8 mouse cellular contexts compared by ENCODE assay signal in genomic region chrX:112312094-112312493, GRCm38 (mm10). TPM values are rescaled to one million over a fixed set of nuclear protein-coding genes. Genes with fewer than 3 reads are reported as not detected.
DNase-seq lines count a peak whose midpoint lies in the region; ATAC-seq and TF ChIP-seq lines count a peak whose summit lies in the region.

No protein-coding gene starts in this region.

- H3K27ac ChIP-seq in gastrocnemius, adult 2 months: peak overlapping the region; percentile 88
- H3K27ac ChIP-seq in CH12.LX (ENCODE audit: insufficient read depth, low read depth): no peak overlapping the region
- no peak overlapping the region for H3K27ac ChIP-seq in forebrain, embryonic 16.5 days (ENCODE audit: low read length)
- no peak overlapping the region for H3K27ac ChIP-seq in liver, postnatal 0 days (ENCODE audit: low read depth)

- TF ChIP-seq RAD21 in CH12.LX (IDR thresholded peaks at IDR 0.05; ENCODE audit: low read depth, low read length): no peak

- peak overlapping the region; percentile 97; the same call in 1 of the 2 replicates for H3K9ac ChIP-seq in CH12.LX (ENCODE audit: insufficient read depth, low read depth)
- no peak overlapping the region for H3K9ac ChIP-seq in forebrain, embryonic 16.5 days (replicated peaks; ENCODE audit: low read depth, low read length)
- H3K9ac ChIP-seq in liver, postnatal 0 days (replicated peaks): no peak overlapping the region

- peak overlapping the region; percentile 80 for H3K4me3 ChIP-seq in gastrocnemius, adult 2 months
- H3K4me3 ChIP-seq in CH12.LX (replicated peaks in 1 of 3; ENCODE audit: low read depth in 2 of 3, low read length in 2 of 3, poor library complexity in 1 of 3): peak overlapping the region in 2 of 3 experiments; percentile 60 to 70
- peak overlapping the region; percentile 53; the same call in 1 of the 2 replicates for H3K4me3 ChIP-seq in forebrain, embryonic 16.5 days (replicated peaks; ENCODE audit: low read length)
- H3K4me3 ChIP-seq in liver, postnatal 0 days (ENCODE audit: low read depth, low read length): peak overlapping the region; percentile 73

- TF ChIP-seq CTCF in gastrocnemius, adult 2 months (IDR thresholded peaks at IDR 0.05): no peak
- TF ChIP-seq CTCF in CH12.LX (conservative IDR thresholded peaks at IDR 0.05 in 1 of 2, IDR thresholded peaks at IDR 0.05 in 1 of 2; ENCODE audit: low read depth in 2 of 2, low read length in 2 of 2): no peak
- TF ChIP-seq CTCF in liver, postnatal 0 days (IDR thresholded peaks at IDR 0.05; ENCODE audit: low read depth): no peak

- 41% methylated on average over 1 of the region's 1 CpGs for WGBS in forebrain, embryonic 16.5 days
- 52% methylated on average over 1 of the region's 1 CpGs for WGBS in liver, postnatal 0 days (ENCODE audit: insufficient replicate concordance)

- no peaks in the 10 kb centered on the region for H3K79me2 ChIP-seq in CH12.LX (replicated peaks; ENCODE audit: control insufficient read depth, extremely low read depth, insufficient read depth, poor library complexity, severe bottlenecking)

- intact Hi-C loops in gastrocnemius, adult 2 months (cut with DNase I): no loop called here

- in situ Hi-C loops in CH12.LX (cut with MboI; ENCODE audit: low pct_ligation_motif_present, low pct_unique_long_range_greater_than_20kb, low sequenced_read_pairs): no loop called here

- peak overlapping the region; percentile 44; the same call in 1 of the 2 replicates for H3K4me2 ChIP-seq in CH12.LX (ENCODE audit: insufficient read depth, low read depth, poor library complexity, severe bottlenecking)
- H3K4me2 ChIP-seq in forebrain, embryonic 16.5 days (ENCODE audit: low read length): peak overlapping the region; percentile 49
- peak overlapping the region; percentile 59 for H3K4me2 ChIP-seq in liver, postnatal 0 days (ENCODE audit: low read depth, low read length)

- dilution Hi-C loops in CH12.LX (cut with MboI; ENCODE audit: extremely low pct_ligation_motif_present, extremely low pct_unique_long_range_greater_than_20kb, low sequenced_read_pairs): no loop called here

- H3K4me1 ChIP-seq in CH12.LX (ENCODE audit: control insufficient read depth in 1 of 2, insufficient read depth in 2 of 2): peaks cover 0 to 4% of the 10 kb centered on the region in 2 experiments; a peak in 1 of 4 replicates
- no peaks in the 10 kb centered on the region for H3K4me1 ChIP-seq in forebrain, embryonic 16.5 days (replicated peaks; ENCODE audit: control insufficient read depth, insufficient read depth, low read length)
- peaks cover 3% of the 10 kb centered on the region; the same call in 1 of the 2 replicates for H3K4me1 ChIP-seq in liver, postnatal 0 days (ENCODE audit: insufficient read depth)

- H3K27me3 ChIP-seq in CH12.LX (replicated peaks): no peaks in the 10 kb centered on the region
- H3K27me3 ChIP-seq in forebrain, embryonic 16.5 days (replicated peaks; ENCODE audit: control insufficient read depth, insufficient read depth, low read length): no peaks in the 10 kb centered on the region
- no peaks in the 10 kb centered on the region for H3K27me3 ChIP-seq in liver, postnatal 0 days (ENCODE audit: insufficient read depth, low read length)

- ATAC-seq in forebrain, embryonic 16.5 days: no peak
- no peak for ATAC-seq in liver, postnatal 0 days

- peaks cover 0 to 6% of the 10 kb centered on the region in 2 experiments for H3K36me3 ChIP-seq in CH12.LX (replicated peaks in 1 of 2; ENCODE audit: control insufficient read depth in 1 of 2, insufficient read depth in 1 of 2, low read length in 1 of 2)
- no peaks in the 10 kb centered on the region for H3K36me3 ChIP-seq in forebrain, embryonic 16.5 days (ENCODE audit: control insufficient read depth, insufficient read depth)
- H3K36me3 ChIP-seq in liver, postnatal 0 days (replicated peaks; ENCODE audit: insufficient read depth, low read length): no peaks in the 10 kb centered on the region

- no peaks in the 10 kb centered on the region for H3K9me3 ChIP-seq in CH12.LX (replicated peaks; ENCODE audit: low read length)
- no peaks in the 10 kb centered on the region for H3K9me3 ChIP-seq in forebrain, embryonic 16.5 days (ENCODE audit: control insufficient read depth, low read length)
- no peaks in the 10 kb centered on the region for H3K9me3 ChIP-seq in liver, postnatal 0 days (ENCODE audit: low read length)

- TF ChIP-seq POLR2A in CH12.LX (IDR thresholded peaks at IDR 0.05; ENCODE audit: low read depth, low read length): no peak

- no peak for DNase-seq in gastrocnemius, adult 2 months
- DNase-seq in gastrocnemius, postnatal 25 days: no peak
- no peak for DNase-seq in CH12.LX (ENCODE audit: extremely low read depth)
- DNase-seq in liver, postnatal 0 days: no peak
- DNase-seq in adrenal gland, adult (ENCODE audit: inconsistent age in 2 of 2, low spot score in 1 of 2): no peak
- no peak for DNase-seq in urinary bladder, adult 18-20 months (ENCODE audit: low spot score in 2 of 2)
- no peak for DNase-seq in frontal cortex, postnatal 25 days (ENCODE audit: low spot score in 2 of 2)

- no peak for TF ChIP-seq EP300 in CH12.LX (IDR thresholded peaks at IDR 0.05; ENCODE audit: low read length)
- TF ChIP-seq EP300 in liver, postnatal 0 days (IDR thresholded peaks at IDR 0.05; ENCODE audit: low read depth): no peak

TF ChIP-seq in CH12.LX, 34 proteins besides CTCF, POLR2A, EP300 and RAD21:
- TF ChIP-seq ZNF384 (IDR thresholded peaks at IDR 0.05; ENCODE audit: low read depth, low read length) (no peak), USF2 (conservative IDR thresholded peaks at IDR 0.05; ENCODE audit: low read depth, low read length) (no peak), JUN (IDR thresholded peaks at IDR 0.05; ENCODE audit: insufficient read depth, low read depth, low read length) (no peak)

RNA-seq across cellular contexts. Expression of gene Apool, which starts 1.0 kb away (rescaled TPM):
- 10 to 100 TPM; 39.3 to 53.6 TPM for total RNA-seq in gastrocnemius, adult 2 months (2021)
- 10 to 100 TPM; 44.8 to 49.4 TPM for total RNA-seq in gastrocnemius, postnatal 25 days (2021)
- total RNA-seq in CH12.LX (2012; rRNA removed) (27.6 and 27.9 TPM in 2 replicates), CH12.LX (2014; rRNA removed) (58.0 and 69.7 TPM in 2 replicates)
- polyA plus RNA-seq in CH12.LX (2012; ENCODE audit: insufficient read length, low read depth): 28.0 and 31.3 TPM in 2 replicates
- polyA plus RNA-seq in forebrain, embryonic 16.5 days (2015; fragmentation: Nextera tagmentation; extraction: Ambion mirVana): 17.3 and 23.6 TPM in 2 replicates
- polyA plus RNA-seq in liver, postnatal 0 days (2015; fragmentation: Nextera tagmentation; extraction: Ambion mirVana): 25.4 and 26.8 TPM in 2 replicates
